ENCODE assay signal across 10 mouse cellular contexts in the genomic region with DNA sequence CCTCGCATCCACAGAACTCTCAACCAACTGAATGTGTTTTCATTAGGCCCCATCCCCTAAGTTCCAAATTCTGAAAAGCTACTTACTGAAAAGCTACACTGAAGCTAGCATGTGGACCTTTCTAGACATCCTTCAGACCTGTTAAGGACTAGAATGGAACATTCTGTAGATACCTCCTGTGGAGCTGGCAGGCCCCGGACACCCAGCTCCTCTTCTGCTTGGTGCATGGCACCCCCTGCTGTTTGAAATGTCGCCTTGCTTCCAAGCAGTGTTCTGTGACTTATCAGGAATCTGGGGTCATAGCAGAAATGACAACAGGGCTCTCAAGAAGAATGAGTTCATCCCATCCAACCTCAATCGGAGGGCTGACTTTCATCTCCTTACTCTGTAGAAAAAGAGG. TPM values are rescaled to one million over a fixed set of nuclear protein-coding genes. Genes with fewer than 3 reads are reported as not detected.
DNase-seq lines count a peak whose midpoint lies in the region; ATAC-seq and TF ChIP-seq lines count a peak whose summit lies in the region.
"Had no signal": no experiment of that assay in that cellular context is flagged by ENCODE, and none has a peak within 500 bp of the region (broad histone marks: within the 10 kb centered on the region; RNA-seq: fewer than 3 reads in every experiment).

No protein-coding gene starts in this region.

- ATAC-seq in heart, embryonic 11.5 days (replicated peaks; ENCODE audit: insufficient number of reproducible peaks, low FRiP score, low TSS enrichment), result no peak
- ATAC-seq in lung, postnatal 0 days, result peak; percentile 67

- no peak for TF ChIP-seq EP300 in lung, postnatal 0 days (IDR thresholded peaks at IDR 0.05)

- no peaks in the 10 kb centered on the region for H3K27me3 ChIP-seq in heart, embryonic 11.5 days (ENCODE audit: control insufficient read depth, insufficient read depth, low read length)
- no peaks in the 10 kb centered on the region for H3K27me3 ChIP-seq in embryonic facial prominence, embryonic 10.5 days (replicated peaks; ENCODE audit: low read depth, poor library complexity, severe bottlenecking)
- H3K27me3 ChIP-seq in lung, postnatal 0 days (replicated peaks; ENCODE audit: insufficient read depth, low read length), result no peaks in the 10 kb centered on the region
- no peaks in the 10 kb centered on the region for H3K27me3 ChIP-seq in splenic B cell, adult 2 months (ENCODE audit: control insufficient read depth, insufficient read depth, low read length, poor library complexity, severe bottlenecking)
- H3K27me3 ChIP-seq: heart, embryonic 13.5 days had no signal

- H3K4me1 ChIP-seq in heart, embryonic 11.5 days (ENCODE audit: control insufficient read depth, insufficient read depth, low read length), result no peaks in the 10 kb centered on the region
- peaks cover 15% of the 10 kb centered on the region for H3K4me1 ChIP-seq in embryonic facial prominence, embryonic 10.5 days
- H3K4me1 ChIP-seq in lung, postnatal 0 days (ENCODE audit: insufficient read depth, low read depth, low read length), result no peaks in the 10 kb centered on the region

- H3K36me3 ChIP-seq in heart, embryonic 11.5 days (ENCODE audit: control insufficient read depth, insufficient read depth, low read length), result no peaks in the 10 kb centered on the region
- H3K36me3 ChIP-seq in embryonic facial prominence, embryonic 10.5 days (replicated peaks), result peaks cover 21% of the 10 kb centered on the region; the same call in 1 of the 2 replicates
- no peaks in the 10 kb centered on the region for H3K36me3 ChIP-seq in lung, postnatal 0 days (ENCODE audit: insufficient read depth, low read length)
- peaks cover 4% of the 10 kb centered on the region; the same call in 1 of the 2 replicates for H3K36me3 ChIP-seq in splenic B cell, adult 2 months (ENCODE audit: control insufficient read depth, insufficient read depth, low read length, poor library complexity, severe bottlenecking)

- 67% methylated on average over 4 of the region's 4 CpGs for WGBS in heart, embryonic 11.5 days (ENCODE audit: insufficient replicate concordance)
- WGBS in embryonic facial prominence, embryonic 10.5 days, result 82% methylated on average over 4 of the region's 4 CpGs
- 65% methylated on average over 4 of the region's 4 CpGs for WGBS in lung, postnatal 0 days

- H3K9me3 ChIP-seq in heart, embryonic 11.5 days (replicated peaks; ENCODE audit: control insufficient read depth, low read length), result no peaks in the 10 kb centered on the region
- H3K9me3 ChIP-seq in embryonic facial prominence, embryonic 10.5 days, result no peaks in the 10 kb centered on the region
- H3K9me3 ChIP-seq in lung, postnatal 0 days (ENCODE audit: low read length), result no peaks in the 10 kb centered on the region
- H3K9me3 ChIP-seq: heart, embryonic 13.5 days had no signal

- DNase-seq in heart, adult 11 months, result peak; percentile 94
- peak; percentile 59 for DNase-seq in 3T3-L1 (ENCODE audit: low read depth, low spot score)
- peak; percentile 76 for DNase-seq in adrenal gland, adult 2 months
- DNase-seq in embryonic facial prominence, embryonic 10.5 days (ENCODE audit: low spot score), result peak; percentile 57
- peak; percentile 48 for DNase-seq in kidney, adult 9 months
- DNase-seq in lung, postnatal 0 days (ENCODE audit: low spot score), result peak; percentile 68
- peak; percentile 58 for DNase-seq in splenic B cell, adult 2 months (ENCODE audit: low read depth, low spot score)

- H3K27ac ChIP-seq in heart, embryonic 11.5 days (ENCODE audit: low read depth, low read length), result no peak overlapping the region
- H3K27ac ChIP-seq in embryonic facial prominence, embryonic 10.5 days (replicated peaks), result no peak overlapping the region
- no peak overlapping the region for H3K27ac ChIP-seq in lung, postnatal 0 days (ENCODE audit: low read length)
- H3K27ac ChIP-seq: heart, embryonic 13.5 days had no signal

- H3K4me2 ChIP-seq in heart, embryonic 11.5 days, result no peak overlapping the region
- no peak overlapping the region for H3K4me2 ChIP-seq in lung, postnatal 0 days (replicated peaks; ENCODE audit: low read depth, low read length)
- H3K4me2 ChIP-seq: heart, embryonic 13.5 days had no signal

- no peak overlapping the region for H3K9ac ChIP-seq in heart, embryonic 11.5 days (ENCODE audit: low read depth, low read length)
- no peak overlapping the region for H3K9ac ChIP-seq in lung, postnatal 0 days (replicated peaks; ENCODE audit: low read depth)
- H3K9ac ChIP-seq: heart, embryonic 13.5 days had no signal

- H3K4me3 ChIP-seq in heart, embryonic 11.5 days (ENCODE audit: low read depth, low read length), result no peak overlapping the region
- H3K4me3 ChIP-seq in embryonic facial prominence, embryonic 10.5 days, result no peak overlapping the region
- no peak overlapping the region for H3K4me3 ChIP-seq in lung, postnatal 0 days (ENCODE audit: low read depth, low read length)
- H3K4me3 ChIP-seq: heart, embryonic 13.5 days; myocyte had no signal

- TF ChIP-seq CTCF in lung, postnatal 0 days (IDR thresholded peaks at IDR 0.05), result peak; percentile 79

RNA-seq across cellular contexts. Expression of a gene that starts 47.5 kb away (rescaled TPM):
- polyA plus RNA-seq in heart, embryonic 11.5 days (2014; fragmentation: Nextera tagmentation; extraction: Ambion mirVana), result 26.7 and 27.2 TPM in 2 replicates
- total RNA-seq in adrenal gland, adult 2 months (2021), result 10 to 100 TPM; 34.7 to 38.7 TPM
- polyA plus RNA-seq in adrenal gland, adult 2 months (2012; rRNA removed), result 19.4 and 31.2 TPM in 2 replicates
- polyA plus RNA-seq in embryonic facial prominence, embryonic 10.5 days (2016; fragmentation: Nextera tagmentation; extraction: Ambion mirVana), result 26.4 and 27.7 TPM in 2 replicates
- polyA plus RNA-seq in lung, postnatal 0 days (2015; fragmentation: Nextera tagmentation; extraction: Ambion mirVana), result 26.2 and 29.4 TPM in 2 replicates
